Mouse (Mus musculus) testis, postnatal 14 days (tissue): ENCODE measurements around the gene Cog6.
"Not testable (repeated sequence)": the region's sequence is repeated elsewhere in the genome, so short reads cannot be mapped to it uniquely, and the experiment has no call there.

Experiments used
- DNase-seq: peaks from one replicate; pipeline ENCODE4 v3.0.0; 2021; ENCODE audit warnings: low spot score

Cog6 gene

DNA sequence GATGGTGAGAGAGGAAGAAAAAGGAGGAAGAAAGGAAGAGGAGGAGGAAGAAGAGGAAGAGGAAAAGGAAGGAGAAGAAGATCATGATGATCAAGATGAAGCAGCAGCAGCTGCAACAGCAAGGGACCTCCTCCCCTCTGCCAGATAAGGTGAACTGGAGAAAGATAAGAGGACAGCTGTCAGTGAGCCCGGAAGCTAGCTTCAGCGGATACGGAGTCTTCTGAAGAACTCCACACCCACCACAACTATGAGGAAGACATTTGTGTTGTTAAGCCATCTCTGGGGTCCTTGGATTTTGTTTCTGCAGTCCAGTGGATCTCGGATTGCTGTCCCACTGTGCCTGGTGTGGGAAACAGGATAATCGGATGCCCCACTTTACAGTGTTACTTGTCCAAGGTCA, 15.4 kb upstream of the Cog6 start:
- DNase-seq, result peak; percentile 64

- DNase-seq, result no peak
Observed at GRCm38 (mm10) chr3:53031586-53031985, 14.5 kb upstream of the Cog6 start.

GRCm38 (mm10) chr3:53029046-53029445, 12.0 kb upstream of the Cog6 start:
- peak; percentile 63 for DNase-seq

GRCm38 (mm10) chr3:53027333-53027732, 10.3 kb upstream of the Cog6 start:
- no peak for DNase-seq

- no peak for DNase-seq
Observed at GRCm38 (mm10) chr3:53007411-53007810, 9.6 kb downstream of the Cog6 start.

GRCm38 (mm10) chr3:53004406-53005114, 12.5 kb downstream of the Cog6 start:
- no peak for DNase-seq

GRCm38 (mm10) chr3:53002076-53002475, 15.0 kb downstream of the Cog6 start:
- no peak for DNase-seq

- no peak for DNase-seq
Observed at GRCm38 (mm10) chr3:52999996-53000395, 17.0 kb downstream of the Cog6 start.

DNA sequence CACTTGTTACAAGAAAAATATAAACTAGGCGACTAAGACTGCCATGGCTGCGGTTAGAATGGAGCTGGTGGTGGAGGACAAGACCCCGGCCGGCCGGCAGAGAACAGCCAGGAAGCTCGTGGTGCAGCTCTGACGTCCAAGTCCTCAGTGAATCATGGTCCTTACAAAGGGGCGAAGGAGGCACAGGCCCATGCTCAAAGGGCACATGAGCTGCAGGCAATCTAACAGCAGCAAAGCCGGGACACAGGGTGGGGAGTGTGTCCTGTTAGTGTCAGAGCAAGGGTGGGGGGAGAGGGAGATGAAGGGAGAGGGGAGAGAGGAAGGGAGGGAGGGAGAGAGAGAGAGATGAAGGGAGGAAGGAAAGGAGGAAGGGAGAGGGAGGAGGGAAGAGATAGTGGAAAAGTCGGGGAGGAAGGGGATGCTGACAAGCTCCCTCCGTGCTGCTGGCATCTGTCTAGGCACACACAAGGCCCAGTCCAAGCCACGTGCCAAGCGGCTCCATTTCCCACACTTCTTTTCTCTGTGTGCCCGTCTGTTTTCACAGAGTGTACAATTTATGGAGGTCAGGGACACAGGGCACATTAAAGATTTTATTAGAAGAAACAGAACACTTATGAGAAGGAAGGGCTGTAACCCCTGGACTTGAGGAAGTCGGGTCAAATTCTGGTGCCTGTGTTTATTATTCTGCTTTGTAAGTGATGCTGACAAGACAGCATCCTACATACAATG, 17.9 kb downstream of the Cog6 start:
- no peak for DNase-seq

DNA sequence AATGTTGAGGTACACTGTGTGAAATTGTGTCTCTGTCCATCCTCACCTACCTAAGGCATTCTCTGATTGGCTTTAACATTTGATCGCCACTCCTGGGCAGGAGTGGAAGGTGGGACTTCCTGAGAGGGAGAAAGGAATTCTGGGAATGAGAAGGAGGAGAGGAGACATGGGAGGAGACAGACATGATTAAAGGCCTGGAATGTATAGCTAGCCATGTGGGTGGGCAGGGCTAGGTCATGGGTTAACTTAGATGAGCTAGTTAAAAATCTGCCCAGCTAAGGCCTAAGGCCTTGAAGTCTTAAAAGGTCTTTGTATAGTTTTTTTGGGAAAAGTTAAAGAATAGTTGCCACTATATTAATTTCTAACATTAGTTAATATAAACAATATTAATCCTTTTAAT, 19.7 kb downstream of the Cog6 start:
- no peak for DNase-seq

- no peak for DNase-seq
Observed at GRCm38 (mm10) chr3:52996635-52997034, 20.4 kb downstream of the Cog6 start.

DNA sequence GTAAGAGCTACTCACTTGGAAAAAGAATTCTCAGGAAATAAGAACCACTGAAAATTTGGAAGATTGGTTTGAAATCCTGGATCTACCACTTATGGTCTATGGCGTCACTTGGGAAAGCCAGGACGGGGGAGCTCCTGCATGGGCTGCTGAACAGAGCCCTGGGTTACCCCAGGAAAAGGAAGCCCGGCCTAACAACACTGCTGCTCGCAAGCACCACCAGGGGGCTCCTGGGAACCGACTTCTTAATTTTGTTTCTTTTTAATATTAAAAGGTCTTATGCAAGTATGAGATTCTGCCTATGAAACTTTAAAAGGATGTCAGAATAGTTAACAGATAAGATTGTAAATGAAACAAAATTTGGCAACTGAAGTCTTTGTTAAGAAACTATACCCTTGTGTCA, 22.4 kb downstream of the Cog6 start:
- no peak for DNase-seq

DNA sequence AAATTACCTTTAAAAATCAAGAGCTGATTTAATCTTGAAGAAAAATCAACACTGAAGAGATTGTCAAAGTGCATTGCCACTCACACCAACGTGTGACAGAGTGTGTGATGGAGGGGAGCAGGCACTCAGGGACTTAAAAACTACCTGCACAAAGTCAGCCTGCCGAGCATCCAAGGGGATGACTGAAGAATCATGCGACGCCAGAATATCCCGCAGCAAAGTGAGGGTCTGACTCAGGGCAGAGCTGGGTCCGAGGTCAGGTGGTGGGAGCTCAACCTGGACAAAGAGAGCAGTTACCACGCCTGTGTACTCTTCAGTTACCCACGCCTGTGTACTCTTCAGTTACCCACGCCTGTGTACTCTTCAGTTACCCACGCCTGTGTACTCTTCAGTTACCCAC, 23.7 kb downstream of the Cog6 start:
- DNase-seq, result no peak

DNA sequence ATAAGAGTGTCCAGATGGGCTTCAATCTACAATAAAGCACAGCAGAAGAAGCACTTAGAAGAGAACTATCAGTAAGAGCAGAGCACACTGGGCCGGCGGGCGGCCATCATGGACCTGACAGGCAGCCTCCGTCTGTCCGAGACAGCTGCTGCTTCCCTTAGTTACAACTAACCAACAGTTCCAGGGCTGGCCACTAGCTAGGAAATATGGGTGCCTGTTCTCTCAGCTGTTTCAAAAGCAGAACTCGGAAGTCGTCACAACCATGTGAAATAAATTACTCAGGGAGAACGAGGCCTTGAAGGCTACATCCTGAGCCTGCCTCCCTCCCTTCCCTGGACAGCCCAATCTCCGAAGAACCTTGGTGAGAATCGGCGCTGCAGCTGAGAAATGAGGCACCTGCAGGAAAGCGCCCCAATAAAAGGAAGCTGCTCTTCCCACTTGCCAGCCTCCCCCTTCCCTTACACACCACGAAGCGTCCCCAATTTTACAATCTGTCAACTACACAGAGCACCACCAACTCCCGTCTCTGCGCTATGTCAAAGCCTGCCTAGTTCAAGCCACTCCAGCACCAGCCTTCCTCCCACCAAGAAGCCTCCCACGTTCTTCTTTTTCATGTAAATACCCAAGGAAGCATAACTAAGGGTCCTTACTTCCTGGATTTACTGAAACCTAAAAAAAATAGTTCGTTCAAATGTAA, 26.8 kb downstream of the Cog6 start:
- DNase-seq, result no peak

GRCm38 (mm10) chr3:52985508-52985941, 31.5 kb downstream of the Cog6 start:
- not testable (repeated sequence) for DNase-seq

DNA sequence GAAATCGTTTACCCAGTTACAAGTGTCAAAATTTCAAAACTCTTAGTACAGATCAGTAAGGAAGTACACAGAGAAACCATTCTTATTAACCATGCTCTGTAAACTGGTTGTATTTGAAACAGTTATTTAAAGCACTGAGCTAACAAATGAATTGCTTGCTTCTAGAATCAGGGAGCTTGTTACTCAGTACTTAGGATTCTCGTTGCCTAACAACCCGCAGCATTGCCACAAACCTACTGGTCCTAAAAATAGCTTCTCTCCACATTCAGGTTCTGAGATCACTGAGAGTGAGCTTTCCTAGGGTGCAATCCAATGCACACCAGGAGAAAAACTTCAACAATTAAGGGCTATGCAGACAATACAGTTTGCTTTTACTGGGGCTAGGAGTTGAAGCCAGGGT, 33.3 kb downstream of the Cog6 start:
- DNase-seq, result no peak

GRCm38 (mm10) chr3:52982993-52983392, 34.0 kb downstream of the Cog6 start:
- DNase-seq, result no peak

DNA sequence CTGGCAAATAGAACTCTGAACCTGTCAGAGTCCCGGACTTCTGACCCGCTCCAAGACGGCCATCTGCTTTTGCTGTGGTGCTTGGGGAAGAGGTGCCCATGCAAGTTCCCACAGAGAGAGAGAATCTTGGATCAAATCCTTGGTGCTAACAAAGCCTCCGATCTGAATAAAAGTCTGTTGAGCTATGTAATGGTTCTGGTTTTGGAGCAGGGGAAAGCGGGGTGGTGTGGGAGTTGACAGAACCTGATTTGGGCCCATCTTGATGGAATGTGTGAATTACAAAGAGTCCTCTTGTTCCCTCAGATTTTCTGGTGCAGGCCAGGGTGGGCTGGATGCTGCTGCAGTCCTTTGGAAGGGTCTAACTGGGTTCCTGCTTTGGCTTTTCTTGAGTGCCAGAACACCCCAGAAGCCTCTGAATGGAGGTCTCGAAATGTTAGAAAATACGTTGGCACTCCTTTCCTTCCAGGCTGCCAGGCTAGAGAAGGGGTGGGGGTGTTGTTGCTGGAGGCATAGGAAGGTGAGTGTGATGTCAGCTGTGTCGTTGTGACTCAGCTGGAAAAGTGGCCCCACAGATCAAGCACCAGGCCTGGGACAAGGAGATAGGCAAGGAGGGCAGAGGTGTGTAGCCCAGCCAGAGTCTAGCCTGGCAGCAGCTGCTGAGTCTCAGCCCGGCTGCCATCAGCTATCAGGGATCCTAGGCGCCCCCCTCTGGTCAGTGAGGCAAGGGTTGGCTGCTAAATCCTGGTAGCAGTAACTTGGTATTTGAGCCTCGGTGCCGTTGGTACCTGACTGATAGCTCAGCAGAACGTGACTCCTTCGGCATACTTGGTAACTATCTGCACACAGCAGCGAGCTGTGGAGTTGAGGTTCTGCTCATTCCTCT, 42.1 kb downstream of the Cog6 start:
- peak; percentile 26 for DNase-seq

- DNase-seq, result no peak
Observed at GRCm38 (mm10) chr3:52972916-52973315, 44.1 kb downstream of the Cog6 start.

GRCm38 (mm10) chr3:52967046-52967445, 50.0 kb downstream of the Cog6 start:
- DNase-seq, result no peak

GRCm38 (mm10) chr3:52964206-52964605, 52.8 kb downstream of the Cog6 start:
- DNase-seq, result no peak

DNA sequence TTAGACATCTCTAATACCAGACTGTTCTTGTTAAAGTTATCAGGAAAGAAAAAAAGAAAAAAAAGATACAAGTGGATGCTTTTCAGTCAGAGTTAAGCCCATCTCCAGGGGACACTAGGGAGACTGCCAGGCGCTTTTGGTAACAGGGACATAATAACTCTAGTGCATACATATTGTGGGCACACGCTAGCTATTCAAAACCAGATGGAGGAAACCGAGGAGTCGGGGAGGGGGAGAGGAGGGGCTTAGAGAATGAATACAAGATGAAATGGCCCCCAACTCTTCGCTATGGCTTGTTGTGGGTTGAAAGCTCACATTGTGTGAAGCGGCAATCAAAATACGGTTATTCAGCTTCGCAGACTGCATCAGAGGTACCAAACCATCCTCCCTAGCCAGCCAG, 53.6 kb downstream of the Cog6 start:
- no peak for DNase-seq
